Mouse (Mus musculus) hindbrain, embryonic 16.5 days (tissue): ENCODE data around the gene Nr3c2. TPM values are rescaled to one million over a fixed set of nuclear protein-coding genes. Genes with fewer than 3 reads are reported as not detected.

Experiments used
- ATAC-seq: fragments of 200-750 bp; cut with Nextera tagmentation; 2 replicates; pipeline ENCODE4 v1.8.0; 2017; ENCODE audit warnings: moderate TSS enrichment, moderate library complexity
- H3K27ac ChIP-seq: fragments of 300-500 bp; sonication (generic); 2 replicates; pipeline ENCODE4 v1.5.1; 2014; ENCODE audit warnings: low read depth, mild to moderate bottlenecking, control low read depth, low read length, moderate library complexity
- H3K27me3 ChIP-seq: fragments of 300-500 bp; sonication (generic); replicated peaks from 2 replicates; pipeline ENCODE4 v1.6.1; 2014; ENCODE audit warnings: low read length; ENCODE audit not compliant: control insufficient read depth, insufficient read depth
- H3K36me3 ChIP-seq: fragments of 300-500 bp; sonication (generic); 2 replicates; pipeline ENCODE4 v1.6.1; 2014; ENCODE audit warnings: mild to moderate bottlenecking, low read length, moderate library complexity, mixed read lengths; ENCODE audit not compliant: control insufficient read depth, insufficient read depth
- H3K4me1 ChIP-seq: fragments of 300-500 bp; sonication (generic); 2 replicates; pipeline ENCODE4 v1.6.1; 2014; ENCODE audit warnings: low read depth, low read length; ENCODE audit not compliant: control insufficient read depth, insufficient read depth
- H3K4me2 ChIP-seq: fragments of 300-500 bp; sonication (generic); 2 replicates; pipeline ENCODE4 v1.6.1; 2014; ENCODE audit warnings: mild to moderate bottlenecking, low read length, control low read depth, moderate library complexity
- H3K4me3 ChIP-seq: fragments of 300-500 bp; sonication (generic); 2 replicates; pipeline ENCODE4 v1.5.1; 2014; ENCODE audit warnings: mild to moderate bottlenecking, low read length, control low read depth, moderate library complexity
- H3K9ac ChIP-seq: fragments of 300-500 bp; sonication (generic); 2 replicates; pipeline ENCODE4 v1.6.1; 2014; ENCODE audit warnings: low read depth, mild to moderate bottlenecking, control low read depth, low read length, moderate library complexity
- H3K9me3 ChIP-seq: fragments of 300-500 bp; sonication (generic); 2 replicates; pipeline ENCODE4 v1.6.1; 2014; ENCODE audit warnings: mild to moderate bottlenecking, low read length, moderate library complexity; ENCODE audit not compliant: control insufficient read depth
- WGBS: fragments of 180-500 bp; shearing (Covaris S2); extraction: QIAGEN DNeasy Blood & Tissue Kit; methylation state at CpG from one replicate; pipeline ENCODE4 v1.1.7; 2014; 5-methylcytosine and 5-hydroxymethylcytosine counted together
- polyA plus RNA-seq: library from polyadenylated mRNA; unstranded; fragments of >200 nt; fragmentation: Nextera tagmentation; extraction: Ambion mirVana; gene quantifications from 2 replicates; pipeline ENCODE4 v1.2.1, GENCODE M21; 2015

Gene Nr3c2
- polyA plus RNA-seq, 1 experiment from 2014 or later = 4.8 TPM

- ATAC-seq = no peak
Measured at GRCm38 (mm10) chr8:77279977-77280376, 380.7 kb downstream of the Nr3c2 start.

GRCm38 (mm10) chr8:77282605-77283236 is 383.5 kb downstream of the Nr3c2 start:
- H3K4me2 ChIP-seq = no peak overlapping the region
- ATAC-seq = no peak
- H3K9me3 ChIP-seq = no peaks in the 10 kb centered on the region
- H3K36me3 ChIP-seq = no peaks in the 10 kb centered on the region
- H3K27me3 ChIP-seq = no peaks in the 10 kb centered on the region
- WGBS = 82% methylated on average over 7 of the region's 7 CpGs
- no peak overlapping the region for H3K9ac ChIP-seq
- no peak overlapping the region for H3K27ac ChIP-seq
- H3K4me3 ChIP-seq = no peak overlapping the region
- no peaks in the 10 kb centered on the region for H3K4me1 ChIP-seq

More at GRCm38 (mm10) chr8:77279977-77280376, 380.7 kb downstream of the Nr3c2 start:
- Histone ChIP-seq H3K9ac (no peak overlapping the region), H3K4me2 (no peak overlapping the region), H3K4me1 (no peaks in the 10 kb centered on the region), H3K4me3 (no peak overlapping the region), H3K27ac (no peak overlapping the region), H3K27me3 (no peaks in the 10 kb centered on the region), H3K9me3 (no peaks in the 10 kb centered on the region), H3K36me3 (no peaks in the 10 kb centered on the region)
- 55% methylated on average over 3 of the region's 3 CpGs for WGBS

- no peak overlapping the region for H3K4me3 ChIP-seq
- 92% methylated on average over 3 of the region's 3 CpGs for WGBS
- H3K9ac ChIP-seq = no peak overlapping the region
- no peaks in the 10 kb centered on the region for H3K9me3 ChIP-seq
- no peaks in the 10 kb centered on the region for H3K36me3 ChIP-seq
- H3K27ac ChIP-seq = no peak overlapping the region
- no peaks in the 10 kb centered on the region for H3K27me3 ChIP-seq
- no peaks in the 10 kb centered on the region for H3K4me1 ChIP-seq
- H3K4me2 ChIP-seq = no peak overlapping the region
- ATAC-seq = no peak
Measured at GRCm38 (mm10) chr8:77284473-77284872, 385.2 kb downstream of the Nr3c2 start.

- Histone ChIP-seq H3K4me1 (no peaks in the 10 kb centered on the region), H3K9ac (no peak overlapping the region), H3K4me3 (no peak overlapping the region), H3K9me3 (no peaks in the 10 kb centered on the region), H3K36me3 (no peaks in the 10 kb centered on the region), H3K27ac (no peak overlapping the region), H3K27me3 (no peaks in the 10 kb centered on the region), H3K4me2 (no peak overlapping the region)
- ATAC-seq = no peak
- 85% methylated on average over 3 of the region's 3 CpGs for WGBS
Measured at GRCm38 (mm10) chr8:77288065-77288464, 388.8 kb downstream of the Nr3c2 start.

- H3K4me3 ChIP-seq = no peak overlapping the region
- H3K27me3 ChIP-seq = no peaks in the 10 kb centered on the region
- H3K27ac ChIP-seq = no peak overlapping the region
- no peaks in the 10 kb centered on the region for H3K4me1 ChIP-seq
- H3K9me3 ChIP-seq = no peaks in the 10 kb centered on the region
- H3K9ac ChIP-seq = no peak overlapping the region
- 93% methylated on average over 12 of the region's 12 CpGs for WGBS
- no peak overlapping the region for H3K4me2 ChIP-seq
- ATAC-seq = no peak
- H3K36me3 ChIP-seq = no peaks in the 10 kb centered on the region
Measured at GRCm38 (mm10) chr8:77288492-77288891, 389.2 kb downstream of the Nr3c2 start.

- Histone ChIP-seq H3K9me3 (no peaks in the 10 kb centered on the region), H3K4me1 (no peaks in the 10 kb centered on the region), H3K9ac (no peak overlapping the region), H3K27me3 (no peaks in the 10 kb centered on the region), H3K4me3 (no peak overlapping the region), H3K36me3 (no peaks in the 10 kb centered on the region), H3K4me2 (no peak overlapping the region; the same call in 1 of the 2 replicates), H3K27ac (no peak overlapping the region)
- 43% methylated on average over 4 of the region's 4 CpGs for WGBS
- ATAC-seq = no peak
Measured at GRCm38 (mm10) chr8:77292120-77292519, 392.9 kb downstream of the Nr3c2 start.

- no peak for ATAC-seq
- Histone ChIP-seq H3K4me1 (no peaks in the 10 kb centered on the region), H3K27me3 (no peaks in the 10 kb centered on the region), H3K4me2 (peak overlapping the region; percentile 12; the same call in 1 of the 2 replicates), H3K9me3 (no peaks in the 10 kb centered on the region), H3K4me3 (no peak overlapping the region), H3K9ac (no peak overlapping the region), H3K36me3 (no peaks in the 10 kb centered on the region), H3K27ac (no peak overlapping the region)
- 62% methylated on average over 11 of the region's 11 CpGs for WGBS
Measured at GRCm38 (mm10) chr8:77292649-77293048, 393.4 kb downstream of the Nr3c2 start.

GRCm38 (mm10) chr8:77294599-77294998 is 395.4 kb downstream of the Nr3c2 start:
- WGBS = 89% methylated on average over 11 of the region's 11 CpGs
- ATAC-seq = no peak
- H3K4me2 ChIP-seq = no peak overlapping the region
- H3K36me3 ChIP-seq = no peaks in the 10 kb centered on the region
- no peaks in the 10 kb centered on the region for H3K27me3 ChIP-seq
- no peak overlapping the region for H3K4me3 ChIP-seq
- H3K27ac ChIP-seq = no peak overlapping the region
- H3K9ac ChIP-seq = no peak overlapping the region
- H3K4me1 ChIP-seq = no peaks in the 10 kb centered on the region
- H3K9me3 ChIP-seq = no peaks in the 10 kb centered on the region
